Mouse (Mus musculus): ENCODE data around the gene Kif21a. TPM values are rescaled to one million over a fixed set of nuclear protein-coding genes. Genes with fewer than 3 reads are reported as not detected.

Gene Kif21a
- total RNA-seq, 2 experiments from 2014 or later = 15.6 to 15.8 TPM

DNA sequence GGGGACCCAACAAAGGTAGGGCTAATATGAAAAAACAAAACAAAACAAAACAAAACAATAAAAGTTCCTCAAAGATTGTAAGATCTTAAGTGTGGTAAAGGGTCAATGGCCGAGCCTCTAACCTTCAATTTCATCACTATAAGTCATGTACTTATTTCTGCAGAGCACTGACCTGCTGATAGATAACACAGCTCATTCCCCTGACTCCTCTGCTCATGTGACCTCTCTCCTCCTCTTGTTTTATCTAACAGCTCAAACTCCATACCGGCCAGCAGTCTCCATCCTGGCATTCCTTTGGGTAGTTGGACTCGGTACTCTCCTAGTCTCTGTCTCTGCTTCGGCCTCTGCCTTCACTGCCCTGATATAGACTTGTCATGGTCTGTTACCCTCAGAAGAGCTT, 87.2 kb downstream of the Kif21a start:
- intact Hi-C loops (cut with DNase I) = no loop called here
- DNase-seq = no peak

DNA sequence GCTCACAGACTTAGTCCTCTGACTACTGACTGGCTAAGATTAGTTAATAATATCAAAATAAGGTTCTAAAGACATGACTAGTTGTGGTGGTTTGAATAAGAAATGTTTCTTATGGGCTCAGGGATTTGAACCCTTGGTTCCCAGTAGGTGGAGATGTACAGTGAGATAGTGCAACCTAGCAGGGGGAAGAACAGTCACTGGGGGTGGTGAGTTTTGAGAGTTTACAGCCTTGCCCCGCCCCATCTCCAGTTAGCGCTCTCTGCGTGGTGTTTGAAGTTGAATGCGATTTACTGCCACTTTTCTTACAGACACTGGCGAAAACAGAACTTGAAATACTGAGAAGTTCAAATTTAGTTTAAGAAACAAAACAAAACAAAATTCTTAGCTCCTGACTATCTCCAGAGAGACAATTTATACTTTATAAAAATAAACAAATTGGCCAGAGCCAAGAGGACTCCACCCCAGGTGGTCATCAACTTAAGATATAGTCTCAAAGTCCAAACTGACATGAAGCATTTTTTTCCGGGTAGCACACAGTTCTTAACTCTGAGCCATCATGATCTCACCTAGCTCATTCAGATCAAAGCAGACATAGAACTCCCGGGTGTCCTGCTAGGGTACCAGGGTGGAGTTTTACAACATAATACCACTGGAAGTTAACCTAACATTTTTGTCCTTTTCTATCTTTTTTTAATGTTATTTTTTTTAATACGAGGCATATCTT, 88.8 kb downstream of the Kif21a start:
- DNase-seq = no peak
- intact Hi-C loops (cut with DNase I) = no loop called here

DNA sequence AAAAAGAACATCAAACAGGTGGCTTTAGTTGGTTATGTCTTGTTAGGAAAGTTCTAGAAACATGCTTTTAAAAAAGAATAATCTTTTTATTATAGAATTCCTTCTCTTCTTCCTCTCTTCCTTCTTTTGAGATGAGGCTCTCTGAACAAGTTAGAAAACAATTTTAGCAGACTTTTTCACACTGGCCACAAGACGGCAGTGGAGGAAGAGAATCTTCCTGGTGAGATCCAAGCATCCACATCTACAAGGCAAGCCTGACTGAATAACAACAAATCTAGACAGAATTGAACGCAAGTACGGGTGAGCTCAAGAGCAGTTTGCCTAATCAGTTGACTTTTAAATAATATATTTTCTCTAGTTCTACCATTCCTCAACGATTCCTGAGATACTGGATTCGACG, 98.4 kb downstream of the Kif21a start:
- intact Hi-C loops (cut with DNase I) = no loop called here

GRCm38 (mm10) chr15:90938469-90938868, 111.3 kb downstream of the Kif21a start:
- intact Hi-C loops (cut with DNase I) = no loop called here
- no peak for DNase-seq

More for the DNA sequence above, 98.4 kb downstream of the Kif21a start:
- DNase-seq = no peak

GRCm38 (mm10) chr15:90935579-90935978, 114.2 kb downstream of the Kif21a start:
- DNase-seq = peak; percentile 5 to 32
- intact Hi-C loops (cut with DNase I) = no loop called here

GRCm38 (mm10) chr15:90931451-90931850, 118.3 kb downstream of the Kif21a start:
- intact Hi-C loops (cut with DNase I) = no loop called here
- DNase-seq = no peak

DNA sequence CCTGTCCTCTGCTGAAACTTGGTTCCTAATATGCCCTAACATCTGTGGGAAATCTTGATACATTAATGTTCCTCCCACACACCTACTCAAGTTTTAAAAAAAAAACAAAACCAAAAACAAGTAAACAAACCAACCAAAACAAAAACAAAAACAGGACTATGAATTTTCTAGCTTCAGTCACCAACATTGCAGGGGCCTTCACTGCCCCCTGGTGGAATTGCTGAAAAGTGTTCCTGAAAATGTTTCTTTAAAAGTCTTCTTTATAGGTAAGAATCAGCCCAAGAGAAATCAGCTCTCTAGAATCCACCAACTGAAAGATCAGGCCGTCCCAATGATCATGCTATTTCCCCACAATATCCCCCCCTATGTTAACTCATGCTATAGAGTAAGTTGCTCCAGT, 120.7 kb downstream of the Kif21a start:
- DNase-seq = peak in 1 of 2 experiments; percentile 3
- intact Hi-C loops (cut with DNase I) = loop anchor here (2.0 kb wide), 1 partner anchor 680 kb away; no protein-coding TSS in a partner anchor

GRCm38 (mm10) chr15:90896480-90896879, 153.3 kb downstream of the Kif21a start:
- intact Hi-C loops (cut with DNase I) = no loop called here
- no peak for DNase-seq

- intact Hi-C loops (cut with DNase I) = no loop called here
- DNase-seq = no peak
Observed at GRCm38 (mm10) chr15:90887466-90887865, 162.3 kb downstream of the Kif21a start.

Other genes starting within 250 kb of the Kif21a start
- 1 to 10 TPM; 5.6 to 6.2 TPM for gene Abcd2, start 141.9 kb upstream of the Kif21a start, total RNA-seq (2021)
- under 1 TPM; 0.31 to 0.79 TPM for gene CN725425, start 149.5 kb upstream of the Kif21a start, total RNA-seq (2021)

All from heart, postnatal 36 days (tissue).